Mouse (Mus musculus): ENCODE measurements at regions not wholly inside any gene's neighbourhood (a gene's known extent, or its start where the extent isn't known, plus 50 kb on each side); places are given as distances from the start of the nearest gene placed in this dataset.
A peak's percentile ranks its signal among the peaks of the same experiment; 100 is the strongest.

DNA sequence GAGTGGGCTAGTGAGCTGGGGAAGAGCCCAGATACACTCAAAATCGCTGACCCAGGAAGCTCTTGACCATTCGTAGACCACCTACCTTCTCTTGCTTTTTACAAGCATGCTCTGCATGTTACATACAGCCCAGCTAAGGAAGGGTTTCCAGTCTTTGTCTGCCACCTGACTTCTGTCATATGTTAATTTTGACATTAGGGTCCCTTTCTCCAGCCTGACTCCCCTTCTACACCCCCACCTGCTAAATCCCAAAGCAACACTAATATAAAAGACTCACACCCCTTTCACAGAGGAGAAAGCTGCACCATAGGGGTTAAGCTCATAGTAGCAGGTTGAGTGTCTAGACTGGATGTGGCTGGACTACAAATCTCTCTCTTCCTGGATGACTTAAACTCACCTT lies 248.8 kb downstream of the Pdcd6ip start:
- no peak overlapping the region for H3K4me3 ChIP-seq (ENCODE audit: control insufficient read depth in 1 of 2, insufficient read depth in 1 of 2, low read depth in 1 of 2, low read length in 2 of 2)
- H3K4me1 ChIP-seq (ENCODE audit: control insufficient read depth in 2 of 2, insufficient read depth in 2 of 2, low read length in 2 of 2) = no peaks in the 10 kb centered on the region
- no peak overlapping the region for H3K9ac ChIP-seq (ENCODE audit: low read length)
- no peak overlapping the region for H3K4me2 ChIP-seq (ENCODE audit: low read length)
- ATAC-seq (ENCODE audit: insufficient number of reproducible peaks, insufficient read depth, low FRiP score, low read depth) = no peak
- H3K9me3 ChIP-seq (ENCODE audit: control insufficient read depth, low read length) = no peaks in the 10 kb centered on the region
- H3K27ac ChIP-seq (replicated peaks in 1 of 2; ENCODE audit: control insufficient read depth in 1 of 2, insufficient read depth in 1 of 2, low read depth in 2 of 2, low read length in 2 of 2) = no peak overlapping the region
- H3K36me3 ChIP-seq (ENCODE audit: control insufficient read depth, insufficient read depth, low read length) = no peaks in the 10 kb centered on the region
- no peaks in the 10 kb centered on the region for H3K27me3 ChIP-seq (ENCODE audit: control insufficient read depth, insufficient read depth, low read length)
- WGBS = 45% methylated on average over 2 of the region's 2 CpGs

DNA sequence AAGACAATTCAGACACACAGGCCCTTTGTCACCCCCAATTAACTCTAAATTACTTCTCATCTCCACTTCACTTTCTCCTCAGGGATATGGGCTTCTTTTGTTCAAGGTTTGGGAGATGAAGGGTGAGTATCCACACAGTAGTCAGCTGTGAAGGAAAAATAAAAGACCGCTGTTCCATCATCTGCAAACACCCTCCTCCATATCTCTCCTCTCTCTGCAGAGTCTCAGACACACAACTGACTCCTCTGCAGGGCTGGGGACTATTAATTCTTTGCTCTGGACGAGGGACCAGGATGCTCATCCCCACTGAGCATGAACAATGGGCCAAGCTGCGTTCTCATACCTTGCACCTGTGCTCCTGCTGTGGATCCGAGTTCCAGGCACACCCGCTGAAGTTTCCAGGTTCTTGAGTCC lies 249.3 kb downstream of the Pdcd6ip start:
- Histone ChIP-seq H3K27ac (replicated peaks in 1 of 2; ENCODE audit: control insufficient read depth in 1 of 2, insufficient read depth in 1 of 2, low read depth in 2 of 2, low read length in 2 of 2) (no peak overlapping the region), H3K27me3 (ENCODE audit: control insufficient read depth, insufficient read depth, low read length) (no peaks in the 10 kb centered on the region), H3K4me2 (ENCODE audit: low read length) (no peak overlapping the region), H3K9ac (ENCODE audit: low read length) (no peak overlapping the region), H3K36me3 (ENCODE audit: control insufficient read depth, insufficient read depth, low read length) (no peaks in the 10 kb centered on the region), H3K4me3 (ENCODE audit: control insufficient read depth in 1 of 2, insufficient read depth in 1 of 2, low read depth in 1 of 2, low read length in 2 of 2) (no peak overlapping the region), H3K9me3 (ENCODE audit: control insufficient read depth, low read length) (no peaks in the 10 kb centered on the region), H3K4me1 (ENCODE audit: control insufficient read depth in 2 of 2, insufficient read depth in 2 of 2, low read length in 2 of 2) (no peaks in the 10 kb centered on the region)
- 40% methylated on average over 5 of the region's 5 CpGs for WGBS
- ATAC-seq (ENCODE audit: insufficient number of reproducible peaks, insufficient read depth, low FRiP score, low read depth) = no peak

DNA sequence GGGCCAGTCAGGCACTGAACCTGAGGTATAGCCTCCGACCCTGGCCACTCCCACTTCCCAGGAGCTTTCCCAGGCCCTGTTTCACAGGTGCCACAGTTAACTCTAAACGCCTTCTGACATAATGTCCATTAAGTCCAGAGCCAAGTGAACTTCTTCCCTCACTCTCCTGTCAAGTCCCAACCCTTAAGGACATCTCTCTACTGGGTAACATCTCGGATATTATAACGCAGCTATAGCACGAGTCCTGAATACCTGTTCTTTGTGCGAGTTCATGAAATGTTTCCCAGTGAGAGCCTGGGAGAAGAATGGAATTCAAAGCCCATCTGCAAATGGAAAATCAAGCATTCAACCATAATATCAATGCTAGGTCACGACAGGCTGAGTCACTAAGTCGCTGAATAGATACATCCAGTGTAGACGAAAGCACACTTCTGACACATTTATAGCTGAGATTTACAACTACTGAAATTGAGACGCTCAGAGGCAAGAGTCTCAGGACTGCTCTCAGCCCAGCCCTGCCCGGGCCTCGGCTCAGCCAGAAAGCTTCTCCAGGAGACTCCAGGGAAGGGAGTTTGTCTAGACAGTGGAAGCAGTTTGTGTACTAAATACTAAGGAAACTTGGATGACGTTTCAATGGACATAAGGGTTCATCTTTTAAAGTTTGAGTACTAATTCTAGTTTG lies 250.7 kb downstream of the Pdcd6ip start:
- no peak overlapping the region for H3K4me2 ChIP-seq (ENCODE audit: low read length)
- WGBS = 79% methylated on average over 13 of the region's 13 CpGs
- no peak for ATAC-seq (ENCODE audit: insufficient number of reproducible peaks, insufficient read depth, low FRiP score, low read depth)
- no peaks in the 10 kb centered on the region for H3K4me1 ChIP-seq (ENCODE audit: control insufficient read depth in 2 of 2, insufficient read depth in 2 of 2, low read length in 2 of 2)
- no peaks in the 10 kb centered on the region for H3K9me3 ChIP-seq (ENCODE audit: control insufficient read depth, low read length)
- H3K27ac ChIP-seq (replicated peaks in 1 of 2; ENCODE audit: control insufficient read depth in 1 of 2, insufficient read depth in 1 of 2, low read depth in 2 of 2, low read length in 2 of 2) = no peak overlapping the region
- H3K36me3 ChIP-seq (ENCODE audit: control insufficient read depth, insufficient read depth, low read length) = no peaks in the 10 kb centered on the region
- no peak overlapping the region for H3K9ac ChIP-seq (ENCODE audit: low read length)
- no peaks in the 10 kb centered on the region for H3K27me3 ChIP-seq (ENCODE audit: control insufficient read depth, insufficient read depth, low read length)
- H3K4me3 ChIP-seq (ENCODE audit: control insufficient read depth in 1 of 2, insufficient read depth in 1 of 2, low read depth in 1 of 2, low read length in 2 of 2) = no peak overlapping the region

DNA sequence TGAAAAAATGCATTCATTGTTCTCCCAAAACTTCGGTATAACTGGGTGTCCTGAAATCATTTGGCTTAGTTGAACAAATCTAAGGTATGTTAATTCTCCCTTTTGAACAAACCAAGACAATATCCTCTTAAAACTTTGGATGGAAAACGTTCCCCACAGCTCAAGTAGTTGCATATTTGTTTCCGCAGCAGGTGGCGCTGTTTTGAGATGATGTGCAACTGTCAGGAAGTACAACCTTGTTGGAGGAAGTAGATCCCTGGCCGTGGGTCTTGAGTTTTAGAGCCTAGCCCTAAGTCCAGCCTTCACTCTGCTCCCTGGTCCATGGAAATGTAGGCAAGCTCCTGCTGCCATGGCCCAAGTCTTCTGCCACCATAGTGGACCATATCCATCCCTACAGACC lies 252.5 kb downstream of the Pdcd6ip start:
- Histone ChIP-seq H3K9me3 (ENCODE audit: control insufficient read depth, low read length) (no peaks in the 10 kb centered on the region), H3K27me3 (ENCODE audit: control insufficient read depth, insufficient read depth, low read length) (no peaks in the 10 kb centered on the region), H3K4me2 (ENCODE audit: low read length) (no peak overlapping the region), H3K9ac (ENCODE audit: low read length) (no peak overlapping the region), H3K4me1 (ENCODE audit: control insufficient read depth in 2 of 2, insufficient read depth in 2 of 2, low read length in 2 of 2) (no peaks in the 10 kb centered on the region), H3K4me3 (ENCODE audit: control insufficient read depth in 1 of 2, insufficient read depth in 1 of 2, low read depth in 1 of 2, low read length in 2 of 2) (no peak overlapping the region), H3K27ac (replicated peaks in 1 of 2; ENCODE audit: control insufficient read depth in 1 of 2, insufficient read depth in 1 of 2, low read depth in 2 of 2, low read length in 2 of 2) (no peak overlapping the region), H3K36me3 (ENCODE audit: control insufficient read depth, insufficient read depth, low read length) (no peaks in the 10 kb centered on the region)
- ATAC-seq (ENCODE audit: insufficient number of reproducible peaks, insufficient read depth, low FRiP score, low read depth) = no peak
- 82% methylated on average over 5 of the region's 5 CpGs for WGBS

DNA sequence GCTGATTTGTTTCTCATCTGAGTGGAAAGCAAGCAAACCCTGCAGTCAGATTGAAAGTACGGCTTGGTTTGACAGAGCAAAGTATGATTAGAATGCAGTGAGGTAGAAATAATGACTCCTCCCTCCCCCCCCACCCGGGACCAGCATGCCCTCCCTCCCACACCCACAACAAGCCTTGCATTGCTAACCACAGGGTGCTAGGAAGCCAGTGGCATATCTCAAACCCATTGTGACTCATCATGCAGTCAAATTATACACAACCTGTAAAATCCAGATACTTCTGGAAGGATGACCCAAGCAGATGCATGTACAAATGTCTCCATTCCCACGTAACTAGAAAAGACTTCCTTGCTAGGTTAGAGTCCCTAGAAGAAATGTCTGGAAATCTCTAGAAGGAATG lies 254.8 kb downstream of the Pdcd6ip start:
- Histone ChIP-seq H3K4me2 (ENCODE audit: low read length) (no peak overlapping the region), H3K27ac (replicated peaks in 1 of 2; ENCODE audit: control insufficient read depth in 1 of 2, insufficient read depth in 1 of 2, low read depth in 2 of 2, low read length in 2 of 2) (no peak overlapping the region), H3K4me1 (ENCODE audit: control insufficient read depth in 2 of 2, insufficient read depth in 2 of 2, low read length in 2 of 2) (no peaks in the 10 kb centered on the region), H3K9me3 (ENCODE audit: control insufficient read depth, low read length) (no peaks in the 10 kb centered on the region), H3K27me3 (ENCODE audit: control insufficient read depth, insufficient read depth, low read length) (no peaks in the 10 kb centered on the region), H3K4me3 (ENCODE audit: control insufficient read depth in 1 of 2, insufficient read depth in 1 of 2, low read depth in 1 of 2, low read length in 2 of 2) (no peak overlapping the region), H3K9ac (ENCODE audit: low read length) (no peak overlapping the region), H3K36me3 (ENCODE audit: control insufficient read depth, insufficient read depth, low read length) (no peaks in the 10 kb centered on the region)
- 60% methylated on average over 3 of the region's 3 CpGs for WGBS
- no peak for ATAC-seq (ENCODE audit: insufficient number of reproducible peaks, insufficient read depth, low FRiP score, low read depth)

DNA sequence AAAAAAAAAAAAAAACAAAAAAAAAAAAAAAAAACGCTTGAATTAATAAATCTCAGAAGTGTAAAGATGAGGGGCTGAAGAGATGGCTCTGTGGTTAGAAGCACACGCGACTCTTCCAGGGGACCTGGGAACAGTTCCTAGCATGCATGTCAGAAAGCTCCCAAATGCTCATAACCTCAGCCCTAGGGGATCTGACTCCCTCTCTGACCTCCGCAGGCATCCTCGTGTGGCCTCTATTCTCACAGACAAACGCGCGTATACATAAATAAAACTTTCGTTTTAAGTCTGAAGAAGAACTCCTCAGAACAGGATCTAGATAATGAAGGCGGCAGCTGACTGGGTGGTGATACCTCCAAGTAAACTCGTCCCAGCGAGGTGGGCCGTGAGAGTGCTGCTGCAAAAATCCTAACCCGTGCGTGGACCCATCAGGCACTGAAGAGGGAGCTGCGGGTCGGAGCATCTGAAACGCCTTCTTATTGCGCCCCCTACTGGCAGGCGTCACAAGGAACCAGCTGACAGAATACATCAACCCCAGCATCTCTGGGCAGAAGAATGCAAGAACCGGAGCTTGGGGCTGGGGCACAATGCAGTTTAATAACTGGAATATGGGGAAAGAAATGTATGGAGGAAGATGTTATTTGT lies 266.2 kb downstream of the Pdcd6ip start:
- no peak overlapping the region for H3K27ac ChIP-seq (replicated peaks in 1 of 2; ENCODE audit: control insufficient read depth in 1 of 2, insufficient read depth in 1 of 2, low read depth in 2 of 2, low read length in 2 of 2)
- 0 out of 2 replicates have a peak overlapping the region, but pooled peaks have one; percentile 52 for H3K9ac ChIP-seq (ENCODE audit: low read length)
- no peaks in the 10 kb centered on the region for H3K36me3 ChIP-seq (ENCODE audit: control insufficient read depth, insufficient read depth, low read length)
- H3K4me2 ChIP-seq (ENCODE audit: low read length) = peak overlapping the region; percentile 62
- ATAC-seq (ENCODE audit: insufficient number of reproducible peaks, insufficient read depth, low FRiP score, low read depth) = no peak
- 8% methylated on average over 21 of the region's 21 CpGs for WGBS
- H3K9me3 ChIP-seq (ENCODE audit: control insufficient read depth, low read length) = no peaks in the 10 kb centered on the region
- 0 out of 2 replicates have a peak, but pooled peaks cover 5% of the 10 kb centered on the region for H3K27me3 ChIP-seq (ENCODE audit: control insufficient read depth, insufficient read depth, low read length)
- peak overlapping the region; percentile 39 to 43 for H3K4me3 ChIP-seq (ENCODE audit: control insufficient read depth in 1 of 2, insufficient read depth in 1 of 2, low read depth in 1 of 2, low read length in 2 of 2)
- H3K4me1 ChIP-seq (ENCODE audit: control insufficient read depth in 2 of 2, insufficient read depth in 2 of 2, low read length in 2 of 2) = 0 out of 4 replicates have a peak, but pooled peaks cover 0 to 2% of the 10 kb centered on the region in 2 experiments

DNA sequence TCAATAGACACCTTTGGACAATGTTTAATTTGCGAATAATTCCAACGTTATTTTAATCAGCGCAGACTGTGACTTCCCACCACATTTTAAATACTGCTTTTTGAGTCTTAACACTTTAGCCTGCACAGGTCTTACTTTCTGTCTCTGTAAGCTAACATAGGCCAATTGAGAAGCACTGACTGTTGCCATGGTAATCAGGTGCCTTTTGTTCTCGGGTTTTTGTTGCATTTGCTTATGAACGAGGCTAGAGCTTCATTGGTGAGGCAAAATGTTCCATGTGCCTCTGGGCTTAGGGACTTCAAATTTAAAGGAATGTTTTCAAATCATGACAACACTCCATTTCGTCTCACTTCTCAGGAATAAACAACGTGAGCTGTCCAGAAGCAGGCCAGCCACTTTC lies 269.7 kb downstream of the Pdcd6ip start:
- no peak for ATAC-seq (ENCODE audit: insufficient number of reproducible peaks, insufficient read depth, low FRiP score, low read depth)
- H3K4me3 ChIP-seq (ENCODE audit: control insufficient read depth in 1 of 2, insufficient read depth in 1 of 2, low read depth in 1 of 2, low read length in 2 of 2) = no peak overlapping the region
- H3K27ac ChIP-seq (replicated peaks in 1 of 2; ENCODE audit: control insufficient read depth in 1 of 2, insufficient read depth in 1 of 2, low read depth in 2 of 2, low read length in 2 of 2) = no peak overlapping the region
- H3K9ac ChIP-seq (ENCODE audit: low read length) = no peak overlapping the region
- no peaks in the 10 kb centered on the region for H3K36me3 ChIP-seq (ENCODE audit: control insufficient read depth, insufficient read depth, low read length)
- no peaks in the 10 kb centered on the region for H3K9me3 ChIP-seq (ENCODE audit: control insufficient read depth, low read length)
- H3K27me3 ChIP-seq (ENCODE audit: control insufficient read depth, insufficient read depth, low read length) = 0 out of 2 replicates have a peak, but pooled peaks cover 1% of the 10 kb centered on the region
- 0 out of 4 replicates have a peak, but pooled peaks cover 0 to 2% of the 10 kb centered on the region in 2 experiments for H3K4me1 ChIP-seq (ENCODE audit: control insufficient read depth in 2 of 2, insufficient read depth in 2 of 2, low read length in 2 of 2)
- no peak overlapping the region for H3K4me2 ChIP-seq (ENCODE audit: low read length)
- WGBS = 68% methylated on average over 7 of the region's 7 CpGs

Data from heart, embryonic 14.5 days (tissue).